Mouse (Mus musculus): ENCODE data around the gene Hspb6. TPM values are rescaled to one million over a fixed set of nuclear protein-coding genes. Genes with fewer than 3 reads are reported as not detected.

Hspb6 gene
- total and polyA plus RNA-seq, 3 experiments, result 4.9 to 32.8 (median 11.2) TPM

GRCm38 (mm10) chr7:30572969-30573368 is 21.0 kb downstream of the Hspb6 start:
- DNase-seq (ENCODE audit: low spot score) (no peak), ATAC-seq (ENCODE audit: extremely low read depth, insufficient number of reproducible peaks, low FRiP score, poor library complexity, severe bottlenecking) (no peak)
- Histone ChIP-seq H3K4me3 (ENCODE audit: low read depth, low read length) (no peak overlapping the region), H3K27me3 (ENCODE audit: insufficient read depth, low read length) (no peaks in the 10 kb centered on the region), H3K9me3 (replicated peaks) (no peaks in the 10 kb centered on the region), H3K4me1 (ENCODE audit: insufficient read depth, low read depth, low read length) (peaks cover 28% of the 10 kb centered on the region), H3K36me3 (replicated peaks) (peaks cover 100% of the 10 kb centered on the region)
- no peak for TF ChIP-seq TAL1 (conservative IDR thresholded peaks at IDR 0.05; ENCODE audit: low read depth, low read length)
- no peak for TF ChIP-seq CTCF (IDR thresholded peaks at IDR 0.05; ENCODE audit: low read depth, low read length)
- TF ChIP-seq GATA2 (IDR thresholded peaks at IDR 0.05; ENCODE audit: borderline replicate concordance, low read depth, low read length), result no peak
- TF ChIP-seq GATA1 (IDR thresholded peaks at IDR 0.05; ENCODE audit: borderline replicate concordance, low read length), result no peak
- no peak for TF ChIP-seq POLR2AphosphoS5 (IDR thresholded peaks at IDR 0.05; ENCODE audit: insufficient replicate concordance, low read depth, low read length)

- TF ChIP-seq GATA1 (IDR thresholded peaks at IDR 0.05; ENCODE audit: borderline replicate concordance, low read length), result no peak
- no peak for TF ChIP-seq TAL1 (conservative IDR thresholded peaks at IDR 0.05; ENCODE audit: low read depth, low read length)
- no peak for TF ChIP-seq CTCF (IDR thresholded peaks at IDR 0.05; ENCODE audit: low read depth, low read length)
- DNase-seq (ENCODE audit: low spot score) (no peak), ATAC-seq (ENCODE audit: extremely low read depth, insufficient number of reproducible peaks, low FRiP score, poor library complexity, severe bottlenecking) (no peak)
- Histone ChIP-seq H3K4me1 (ENCODE audit: insufficient read depth, low read depth, low read length) (peaks cover 41% of the 10 kb centered on the region), H3K9me3 (replicated peaks) (no peaks in the 10 kb centered on the region), H3K36me3 (replicated peaks) (peaks cover 99% of the 10 kb centered on the region), H3K27me3 (ENCODE audit: insufficient read depth, low read length) (no peaks in the 10 kb centered on the region), H3K4me3 (ENCODE audit: low read depth, low read length) (no peak overlapping the region)
Observed at GRCm38 (mm10) chr7:30579950-30580349, 28.0 kb downstream of the Hspb6 start.

GRCm38 (mm10) chr7:30581547-30581946 is 29.6 kb downstream of the Hspb6 start:
- H3K4me1 ChIP-seq (ENCODE audit: insufficient read depth, low read depth, low read length), result peaks cover 52% of the 10 kb centered on the region
- 0 out of 2 replicates have a peak overlapping the region, but pooled peaks have one; percentile 10 for H3K4me3 ChIP-seq (ENCODE audit: low read depth, low read length)
- TF ChIP-seq CTCF (IDR thresholded peaks at IDR 0.05; ENCODE audit: low read depth, low read length) (no peak), TAL1 (conservative IDR thresholded peaks at IDR 0.05; ENCODE audit: low read depth, low read length) (no peak), POLR2AphosphoS5 (IDR thresholded peaks at IDR 0.05; ENCODE audit: insufficient replicate concordance, low read depth, low read length) (no peak), GATA1 (IDR thresholded peaks at IDR 0.05; ENCODE audit: borderline replicate concordance, low read length) (no peak), GATA2 (IDR thresholded peaks at IDR 0.05; ENCODE audit: borderline replicate concordance, low read depth, low read length) (no peak)
- H3K36me3 ChIP-seq (replicated peaks), result peaks cover 99% of the 10 kb centered on the region
- no peak for ATAC-seq (ENCODE audit: extremely low read depth, insufficient number of reproducible peaks, low FRiP score, poor library complexity, severe bottlenecking)
- DNase-seq (ENCODE audit: low spot score), result no peak
- no peaks in the 10 kb centered on the region for H3K27me3 ChIP-seq (ENCODE audit: insufficient read depth, low read length)
- H3K9me3 ChIP-seq (replicated peaks), result no peaks in the 10 kb centered on the region

- no peaks in the 10 kb centered on the region for H3K27me3 ChIP-seq (ENCODE audit: insufficient read depth, low read length)
- peaks cover 79% of the 10 kb centered on the region for H3K36me3 ChIP-seq (replicated peaks)
- H3K9me3 ChIP-seq (replicated peaks), result no peaks in the 10 kb centered on the region
- ATAC-seq (ENCODE audit: extremely low read depth, insufficient number of reproducible peaks, low FRiP score, poor library complexity, severe bottlenecking) (no peak), DNase-seq (ENCODE audit: low spot score) (no peak)
- no peak for TF ChIP-seq GATA1 (IDR thresholded peaks at IDR 0.05; ENCODE audit: borderline replicate concordance, low read length)
- no peak for TF ChIP-seq TAL1 (conservative IDR thresholded peaks at IDR 0.05; ENCODE audit: low read depth, low read length)
- TF ChIP-seq CTCF (IDR thresholded peaks at IDR 0.05; ENCODE audit: low read depth, low read length), result no peak
- TF ChIP-seq GATA2 (IDR thresholded peaks at IDR 0.05; ENCODE audit: borderline replicate concordance, low read depth, low read length), result no peak
- TF ChIP-seq POLR2AphosphoS5 (IDR thresholded peaks at IDR 0.05; ENCODE audit: insufficient replicate concordance, low read depth, low read length), result no peak
- no peak overlapping the region for H3K4me3 ChIP-seq (ENCODE audit: low read depth, low read length)
- peaks cover 68% of the 10 kb centered on the region for H3K4me1 ChIP-seq (ENCODE audit: insufficient read depth, low read depth, low read length)
Observed at GRCm38 (mm10) chr7:30584339-30584738, 32.4 kb downstream of the Hspb6 start.

- Histone ChIP-seq H3K27me3 (ENCODE audit: insufficient read depth, low read length) (no peaks in the 10 kb centered on the region), H3K4me3 (ENCODE audit: low read depth, low read length) (no peak overlapping the region), H3K36me3 (replicated peaks) (peaks cover 71% of the 10 kb centered on the region), H3K4me1 (ENCODE audit: insufficient read depth, low read depth, low read length) (peaks cover 66% of the 10 kb centered on the region), H3K9me3 (replicated peaks) (no peaks in the 10 kb centered on the region)
- ATAC-seq (ENCODE audit: extremely low read depth, insufficient number of reproducible peaks, low FRiP score, poor library complexity, severe bottlenecking), result no peak
- DNase-seq (ENCODE audit: low spot score), result no peak
- no peak for TF ChIP-seq TAL1 (conservative IDR thresholded peaks at IDR 0.05; ENCODE audit: low read depth, low read length)
- TF ChIP-seq CTCF (IDR thresholded peaks at IDR 0.05; ENCODE audit: low read depth, low read length), result no peak
- TF ChIP-seq GATA2 (IDR thresholded peaks at IDR 0.05; ENCODE audit: borderline replicate concordance, low read depth, low read length), result no peak
- TF ChIP-seq GATA1 (IDR thresholded peaks at IDR 0.05; ENCODE audit: borderline replicate concordance, low read length), result no peak
- TF ChIP-seq POLR2AphosphoS5 (IDR thresholded peaks at IDR 0.05; ENCODE audit: insufficient replicate concordance, low read depth, low read length), result no peak
Observed at GRCm38 (mm10) chr7:30585170-30585569, 33.2 kb downstream of the Hspb6 start.

GRCm38 (mm10) chr7:30586455-30587020 is 34.6 kb downstream of the Hspb6 start:
- DNase-seq (ENCODE audit: low spot score), result no peak
- peak overlapping the region; percentile 88; the same call in 1 of the 2 replicates for H3K4me3 ChIP-seq (ENCODE audit: low read depth, low read length)
- no peaks in the 10 kb centered on the region for H3K27me3 ChIP-seq (ENCODE audit: insufficient read depth, low read length)
- H3K36me3 ChIP-seq (replicated peaks), result peaks cover 64% of the 10 kb centered on the region
- TF ChIP-seq CTCF (IDR thresholded peaks at IDR 0.05; ENCODE audit: low read depth, low read length) (no peak), POLR2AphosphoS5 (IDR thresholded peaks at IDR 0.05; ENCODE audit: insufficient replicate concordance, low read depth, low read length) (no peak), TAL1 (conservative IDR thresholded peaks at IDR 0.05; ENCODE audit: low read depth, low read length) (no peak), GATA1 (IDR thresholded peaks at IDR 0.05; ENCODE audit: borderline replicate concordance, low read length) (no peak), GATA2 (IDR thresholded peaks at IDR 0.05; ENCODE audit: borderline replicate concordance, low read depth, low read length) (no peak)
- ATAC-seq (ENCODE audit: extremely low read depth, insufficient number of reproducible peaks, low FRiP score, poor library complexity, severe bottlenecking), result no peak
- no peaks in the 10 kb centered on the region for H3K9me3 ChIP-seq (replicated peaks)
- H3K4me1 ChIP-seq (ENCODE audit: insufficient read depth, low read depth, low read length), result peaks cover 59% of the 10 kb centered on the region

Measured in G1E (cell line).